Mouse (Mus musculus) megakaryocyte, adult 5-6 weeks (primary cell): ENCODE data around the gene Jun. TPM values are rescaled to one million over a fixed set of nuclear protein-coding genes. Genes with fewer than 3 reads are reported as not detected.
A peak's percentile ranks its signal among the peaks of the same experiment; 100 is the strongest.

Experiments used
- ATAC-seq: 2 replicates; pipeline ENCODE4 v1.8.0; 2016; ENCODE audit warnings: mild to moderate bottlenecking, inconsistent platforms; ENCODE audit not compliant: poor library complexity, severe bottlenecking
- total RNA-seq, 2 experiments: library from RNA; stranded (forward) in 1 of 2; stranded (reverse) in 1 of 2; fragments of 153-499, 151-499 nt in 1 of 2; fragments of 221-1000, 200-1000 nt in 1 of 2; gene quantifications; 2 replicates each; pipeline versions ENCODE4 v1.2.3 to v1.2.4; 2015 to 2017

The Jun gene
- total RNA-seq, 2 experiments from 2014 or later = 88.4 to 141 TPM

GRCm38 (mm10) chr4:95075591-95076002, 23.6 kb upstream of the Jun start:
- ATAC-seq = peak; percentile 56

- no peak for ATAC-seq
These were observed 22.3 kb upstream of the Jun start for GRCm38 (mm10) chr4:95074319-95074718.

- no peak for ATAC-seq
These were observed 21.3 kb upstream of the Jun start for GRCm38 (mm10) chr4:95073214-95073750.

GRCm38 (mm10) chr4:95070407-95070806, 18.4 kb upstream of the Jun start:
- no peak for ATAC-seq

GRCm38 (mm10) chr4:95068045-95068948, 16.3 kb upstream of the Jun start:
- ATAC-seq = peak; percentile 33; the same call in 1 of the 2 replicates

- ATAC-seq = no peak; the same call in 1 of the 2 replicates
These were observed 11.7 kb upstream of the Jun start for GRCm38 (mm10) chr4:95063609-95064210.

GRCm38 (mm10) chr4:95062873-95063272, 10.9 kb upstream of the Jun start:
- no peak for ATAC-seq

- ATAC-seq = no peak
These were observed 5.2 kb upstream of the Jun start for GRCm38 (mm10) chr4:95057264-95057663.

GRCm38 (mm10) chr4:95055276-95055675, 3.3 kb upstream of the Jun start:
- no peak for ATAC-seq

- no peak for ATAC-seq
These were observed 2.3 kb upstream of the Jun start for GRCm38 (mm10) chr4:95054336-95054735.

- no peak for ATAC-seq
These were observed 1.7 kb upstream of the Jun start for GRCm38 (mm10) chr4:95053791-95054117.

- peak; percentile 26 for ATAC-seq
These were observed 1.2 kb upstream of the Jun start for GRCm38 (mm10) chr4:95053041-95053790.

GRCm38 (mm10) chr4:95051311-95051871, 631 bp downstream of the Jun start:
- ATAC-seq = peak; percentile 16

- peak; percentile 12 for ATAC-seq
These were observed 1.3 kb downstream of the Jun start for GRCm38 (mm10) chr4:95050518-95051278.

- ATAC-seq = peak; percentile 5; the same call in 1 of the 2 replicates
These were observed 2.0 kb downstream of the Jun start for GRCm38 (mm10) chr4:95049884-95050517.

GRCm38 (mm10) chr4:95049153-95049552, 2.9 kb downstream of the Jun start:
- ATAC-seq = no peak

- ATAC-seq = no peak
These were observed 3.3 kb downstream of the Jun start for GRCm38 (mm10) chr4:95048731-95049100.

GRCm38 (mm10) chr4:95048021-95048730, 3.8 kb downstream of the Jun start:
- no peak for ATAC-seq

GRCm38 (mm10) chr4:95045133-95045532, 6.9 kb downstream of the Jun start:
- no peak for ATAC-seq
